ENCODE assay signal across 8 mouse cellular contexts in the genomic region with DNA sequence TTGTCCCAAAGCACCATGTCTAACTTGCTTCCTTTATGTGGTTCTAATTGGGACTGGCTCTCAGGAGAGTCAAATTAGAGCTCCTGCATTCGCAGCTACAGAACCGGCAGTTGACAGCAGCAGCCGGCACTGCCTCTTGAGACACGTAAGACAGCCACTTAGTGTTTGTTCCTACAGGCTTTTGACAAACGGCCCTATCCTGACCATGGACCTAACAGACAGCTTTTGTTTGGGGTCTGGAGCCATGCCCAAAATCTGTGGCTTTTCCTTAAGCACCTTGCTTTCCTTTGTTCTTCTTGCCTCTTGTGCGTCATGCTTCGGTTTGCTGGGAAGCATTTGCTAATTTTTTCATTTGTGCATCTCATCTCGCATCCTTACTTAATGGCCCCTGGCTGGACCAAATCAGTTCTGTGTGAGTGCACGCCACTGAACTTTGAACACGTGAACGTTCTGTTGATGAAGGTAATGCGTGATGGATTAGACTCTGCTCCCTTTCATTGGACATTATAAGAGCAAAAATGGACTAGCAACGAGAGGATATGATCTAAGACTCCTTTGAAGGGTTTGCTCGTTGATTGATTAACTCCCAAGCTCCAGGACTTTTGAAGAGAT.
A peak's percentile ranks its signal among the peaks of the same experiment; 100 is the strongest.
DNase-seq lines count a peak whose midpoint lies in the region; ATAC-seq and TF ChIP-seq lines count a peak whose summit lies in the region.

No protein-coding gene starts in this region.

- 48% methylated on average over 14 of the region's 14 CpGs for WGBS in embryonic facial prominence, embryonic 12.5 days
- 32% methylated on average over 14 of the region's 14 CpGs for WGBS in hindbrain, postnatal 0 days
- 34% methylated on average over 14 of the region's 14 CpGs for WGBS in midbrain, embryonic 13.5 days

- ATAC-seq in embryonic facial prominence, embryonic 12.5 days (ENCODE audit: insufficient number of reproducible peaks, insufficient read depth, low FRiP score, low TSS enrichment) = peak; percentile 35; the same call in 1 of the 2 replicates
- peak; percentile 72 for ATAC-seq in hindbrain, postnatal 0 days
- peak; percentile 86 for ATAC-seq in midbrain, embryonic 13.5 days
- no peak for ATAC-seq in CD4-positive, CD25-positive, alpha-beta regulatory T cell, adult 4 months

- no peak overlapping the region for H3K9ac ChIP-seq in embryonic facial prominence, embryonic 12.5 days
- no peak overlapping the region for H3K9ac ChIP-seq in hindbrain, postnatal 0 days (replicated peaks; ENCODE audit: low read length)
- no peak overlapping the region for H3K9ac ChIP-seq in midbrain, embryonic 13.5 days (replicated peaks)

- no peaks in the 10 kb centered on the region for H3K36me3 ChIP-seq in embryonic facial prominence, embryonic 12.5 days
- H3K36me3 ChIP-seq in hindbrain, postnatal 0 days (ENCODE audit: insufficient read depth, low read length) = no peaks in the 10 kb centered on the region
- no peaks in the 10 kb centered on the region for H3K36me3 ChIP-seq in midbrain, embryonic 13.5 days

- H3K27me3 ChIP-seq in embryonic facial prominence, embryonic 12.5 days = 0 out of 2 replicates have a peak, but pooled peaks cover 4% of the 10 kb centered on the region
- no peaks in the 10 kb centered on the region for H3K27me3 ChIP-seq in hindbrain, postnatal 0 days (ENCODE audit: insufficient read depth, low read length)
- H3K27me3 ChIP-seq in midbrain, embryonic 13.5 days = no peaks in the 10 kb centered on the region

- no peak overlapping the region for H3K4me2 ChIP-seq in embryonic facial prominence, embryonic 12.5 days (replicated peaks)
- H3K4me2 ChIP-seq in hindbrain, postnatal 0 days (ENCODE audit: low read depth, low read length) = no peak overlapping the region
- H3K4me2 ChIP-seq in midbrain, embryonic 13.5 days (replicated peaks) = no peak overlapping the region

- H3K4me1 ChIP-seq in embryonic facial prominence, embryonic 12.5 days = peaks cover 13% of the 10 kb centered on the region
- H3K4me1 ChIP-seq in hindbrain, postnatal 0 days (ENCODE audit: insufficient read depth, low read length) = peaks cover 7% of the 10 kb centered on the region; the same call in 1 of the 2 replicates
- peaks cover 24% of the 10 kb centered on the region for H3K4me1 ChIP-seq in midbrain, embryonic 13.5 days (replicated peaks)

- peak; percentile 20 for DNase-seq in left cerebral cortex, postnatal 4 days
- no peak for DNase-seq in left cerebral cortex, postnatal 25 days (ENCODE audit: low spot score in 2 of 2)
- DNase-seq in hindbrain, postnatal 0 days (ENCODE audit: low spot score) = peak; percentile 53
- DNase-seq in right cerebral cortex, postnatal 25 days = no peak
- DNase-seq in cerebellum, postnatal 25 days = no peak

- TF ChIP-seq CTCF in hindbrain, postnatal 0 days (IDR thresholded peaks at IDR 0.05; ENCODE audit: low read depth) = no peak

- no peak overlapping the region for H3K4me3 ChIP-seq in embryonic facial prominence, embryonic 12.5 days
- H3K4me3 ChIP-seq in hindbrain, postnatal 0 days (ENCODE audit: low read length) = no peak overlapping the region
- H3K4me3 ChIP-seq in midbrain, embryonic 13.5 days (replicated peaks) = no peak overlapping the region

- H3K27ac ChIP-seq in embryonic facial prominence, embryonic 12.5 days = no peak overlapping the region
- no peak overlapping the region for H3K27ac ChIP-seq in hindbrain, postnatal 0 days
- H3K27ac ChIP-seq in midbrain, embryonic 13.5 days = peak overlapping the region; percentile 57

- intact Hi-C loops in left cerebral cortex, postnatal 4 days (cut with DNase I) = no loop called here
- intact Hi-C loops in left cerebral cortex, postnatal 25 days (cut with DNase I) = no loop called here

- no peaks in the 10 kb centered on the region for H3K9me3 ChIP-seq in embryonic facial prominence, embryonic 12.5 days
- no peaks in the 10 kb centered on the region for H3K9me3 ChIP-seq in hindbrain, postnatal 0 days (ENCODE audit: low read length)
- H3K9me3 ChIP-seq in midbrain, embryonic 13.5 days = no peaks in the 10 kb centered on the region

Comparison
In these comparisons a context has a peak if more than half of its experiments do, and no peak if none do; other contexts are left out.
1. DNase-seq: peak in left cerebral cortex, postnatal 4 days (single experiment) and hindbrain, postnatal 0 days (single experiment); none in left cerebral cortex, postnatal 25 days (0 of 2), right cerebral cortex, postnatal 25 days (single experiment) and cerebellum, postnatal 25 days (0 of 2).